Mouse (Mus musculus) CH12.LX (cell line): ENCODE results near the gene Lig4. TPM values are rescaled to one million over a fixed set of nuclear protein-coding genes. Genes with fewer than 3 reads are reported as not detected.

ENCODE experiments used
- DNase-seq: peaks from one replicate; pipeline ENCODE4 v3.0.0-alpha.2; 2013; ENCODE audit errors: extremely low read depth
- H3K27ac ChIP-seq: 2 replicates; pipeline ENCODE4 v1.5.1; 2012; ENCODE audit warnings: low read depth, mild to moderate bottlenecking, control low read depth, moderate library complexity; ENCODE audit not compliant: insufficient read depth
- H3K27me3 ChIP-seq: replicated peaks from 2 replicates; pipeline ENCODE3; 2012; ENCODE audit warnings: inconsistent platforms
- H3K36me3 ChIP-seq, 2 experiments: replicated peaks in 1 of 2; 2 replicates each; pipeline versions ENCODE3 to v1.6.1; 2012; ENCODE audit warnings: inconsistent platforms in 1 of 2, low read length in 1 of 2, mild to moderate bottlenecking in 1 of 2, mixed read lengths in 1 of 2, moderate library complexity in 1 of 2; ENCODE audit not compliant: control insufficient read depth in 1 of 2, insufficient read depth in 1 of 2
- H3K4me1 ChIP-seq, 2 experiments: 2 replicates each; pipeline ENCODE4 v1.6.1; 2012; ENCODE audit warnings: inconsistent platforms in 1 of 2, moderate library complexity in 1 of 2; ENCODE audit not compliant: insufficient read depth in 2 of 2, control insufficient read depth in 1 of 2
- H3K4me2 ChIP-seq: 2 replicates; pipeline ENCODE4 v1.6.1; 2012; ENCODE audit warnings: low read depth, mild to moderate bottlenecking, control low read depth; ENCODE audit not compliant: poor library complexity, insufficient read depth, severe bottlenecking
- H3K4me3 ChIP-seq, 3 experiments: fragments of 150-350 bp in 1 of 3; sonication (generic) in 1 of 3; replicated peaks in 1 of 3; 2 replicates each; pipeline versions ENCODE3 to v1.5.1; 2011 to 2012; ENCODE audit warnings: low read depth in 2 of 3, low read length in 2 of 3, mild to moderate bottlenecking in 2 of 3, moderate library complexity in 2 of 3, control low read depth in 1 of 3, improper control_type of control experiment in 1 of 3, inconsistent platforms in 1 of 3, mixed read lengths in 1 of 3; ENCODE audit not compliant: poor library complexity in 1 of 3
- H3K79me2 ChIP-seq: replicated peaks from 2 replicates; pipeline ENCODE4 v1.6.1; 2012; ENCODE audit warnings: mild to moderate bottlenecking, moderate library complexity; ENCODE audit not compliant: control insufficient read depth, poor library complexity, insufficient read depth, severe bottlenecking; ENCODE audit errors: extremely low read depth
- H3K9ac ChIP-seq: 2 replicates; pipeline ENCODE4 v1.6.1; 2012; ENCODE audit warnings: low read depth, mild to moderate bottlenecking, control low read depth, moderate library complexity; ENCODE audit not compliant: insufficient read depth
- H3K9me3 ChIP-seq: replicated peaks from 2 replicates; pipeline ENCODE3; 2012; ENCODE audit warnings: low read length, inconsistent platforms, mixed read lengths
- BHLHE40 ChIP-seq: IDR thresholded peaks from 2 replicates; pipeline ENCODE4 v1.6.1; 2011; ENCODE audit warnings: mild to moderate bottlenecking, low read depth, low read length, improper control_type of control experiment
- CHD2 ChIP-seq: IDR thresholded peaks from 2 replicates; pipeline ENCODE4 v1.6.1; 2011; ENCODE audit warnings: low read length, improper control_type of control experiment
- ELF1 ChIP-seq: IDR thresholded peaks from 2 replicates; pipeline ENCODE4 v1.6.1; 2014; ENCODE audit warnings: low read depth, mild to moderate bottlenecking, inconsistent platforms, low read length, improper control_type of control experiment
- EP300 ChIP-seq: IDR thresholded peaks from 2 replicates; pipeline ENCODE4 v1.6.1; 2011; ENCODE audit warnings: low read length, improper control_type of control experiment
- ETS1 ChIP-seq: conservative IDR thresholded peaks from 2 replicates; pipeline ENCODE4 v1.6.1; 2012; ENCODE audit warnings: low read depth, mild to moderate bottlenecking, inconsistent platforms, low read length, improper control_type of control experiment, moderate library complexity
- GABPA ChIP-seq: IDR thresholded peaks from 2 replicates; pipeline ENCODE4 v1.6.1; 2012; ENCODE audit warnings: low read depth, low read length, improper control_type of control experiment, inconsistent platforms; ENCODE audit not compliant: insufficient replicate concordance
- HCFC1 ChIP-seq: IDR thresholded peaks from 2 replicates; pipeline ENCODE4 v1.6.1; 2012; ENCODE audit warnings: low read depth, mild to moderate bottlenecking, inconsistent platforms, low read length, improper control_type of control experiment
- IRF4 ChIP-seq: IDR thresholded peaks from 2 replicates; pipeline ENCODE4 v1.6.1; 2014; ENCODE audit warnings: low read depth, mild to moderate bottlenecking, inconsistent platforms, low read length, improper control_type of control experiment
- JUN ChIP-seq: IDR thresholded peaks from 2 replicates; pipeline ENCODE4 v1.6.1; 2011; ENCODE audit warnings: low read depth, mild to moderate bottlenecking, low read length, improper control_type of control experiment, moderate library complexity; ENCODE audit not compliant: insufficient read depth
- KAT2A ChIP-seq: IDR thresholded peaks from 2 replicates; pipeline ENCODE4 v1.6.1; 2012; ENCODE audit warnings: low read length, improper control_type of control experiment, inconsistent platforms; ENCODE audit not compliant: insufficient replicate concordance
- MAX ChIP-seq: IDR thresholded peaks from 2 replicates; pipeline ENCODE4 v1.6.1; 2011; ENCODE audit warnings: low read length, improper control_type of control experiment
- MEF2A ChIP-seq: IDR thresholded peaks from 2 replicates; pipeline ENCODE4 v1.6.1; 2014; ENCODE audit warnings: low read depth, mild to moderate bottlenecking, inconsistent platforms, low read length, improper control_type of control experiment, borderline replicate concordance
- MXI1 ChIP-seq: IDR thresholded peaks from 2 replicates; pipeline ENCODE4 v1.6.1; 2011; ENCODE audit warnings: mild to moderate bottlenecking, low read depth, low read length, improper control_type of control experiment
- NELFE ChIP-seq: IDR thresholded peaks from 2 replicates; pipeline ENCODE4 v1.6.1; 2011; ENCODE audit warnings: low read depth, low read length, improper control_type of control experiment
- NRF1 ChIP-seq: IDR thresholded peaks from 2 replicates; pipeline ENCODE4 v1.6.1; 2014; ENCODE audit warnings: low read depth, mild to moderate bottlenecking, inconsistent platforms, low read length, improper control_type of control experiment, moderate library complexity
- POLR2A ChIP-seq: IDR thresholded peaks from 2 replicates; pipeline ENCODE4 v1.6.1; 2011; ENCODE audit warnings: low read depth, mild to moderate bottlenecking, improper control_type of control experiment, low read length
- POLR2AphosphoS2 ChIP-seq: IDR thresholded peaks from 2 replicates; pipeline ENCODE4 v1.6.1; 2011; ENCODE audit warnings: low read depth, low read length, improper control_type of control experiment
- RAD21 ChIP-seq: IDR thresholded peaks from 2 replicates; pipeline ENCODE4 v1.6.1; 2011; ENCODE audit warnings: low read depth, mild to moderate bottlenecking, low read length, improper control_type of control experiment, moderate library complexity
- RCOR1 ChIP-seq: conservative IDR thresholded peaks from 2 replicates; pipeline ENCODE4 v1.6.1; 2012; ENCODE audit warnings: low read depth, mild to moderate bottlenecking, inconsistent platforms, low read length, improper control_type of control experiment
- SMC3 ChIP-seq: IDR thresholded peaks from 2 replicates; pipeline ENCODE4 v1.6.1; 2011; ENCODE audit warnings: low read depth, low read length, improper control_type of control experiment
- TBP ChIP-seq: conservative IDR thresholded peaks from 2 replicates; pipeline ENCODE4 v1.6.1; 2011; ENCODE audit warnings: low read depth, low read length, improper control_type of control experiment
- USF1 ChIP-seq: IDR thresholded peaks from 2 replicates; pipeline ENCODE4 v1.6.1; 2014; ENCODE audit warnings: low read depth, mild to moderate bottlenecking, inconsistent platforms, low read length, improper control_type of control experiment
- USF2 ChIP-seq: conservative IDR thresholded peaks from 2 replicates; pipeline ENCODE4 v1.6.1; 2011; ENCODE audit warnings: low read depth, low read length, improper control_type of control experiment
- ZC3H11A ChIP-seq: IDR thresholded peaks from 2 replicates; pipeline ENCODE4 v1.6.1; 2012; ENCODE audit warnings: low read depth, mild to moderate bottlenecking, inconsistent platforms, low read length, improper control_type of control experiment
- ZKSCAN1 ChIP-seq: IDR thresholded peaks from 2 replicates; pipeline ENCODE4 v1.6.1; 2012; ENCODE audit warnings: low read depth, inconsistent platforms, low read length, improper control_type of control experiment, borderline replicate concordance
- ZMIZ1 ChIP-seq: IDR thresholded peaks from 2 replicates; pipeline ENCODE4 v1.6.1; 2012; ENCODE audit warnings: low read depth, mild to moderate bottlenecking, inconsistent platforms, low read length, improper control_type of control experiment
- ZNF384 ChIP-seq: IDR thresholded peaks from 2 replicates; pipeline ENCODE4 v1.6.1; 2012; ENCODE audit warnings: low read depth, low read length, improper control_type of control experiment, inconsistent platforms
- dilution Hi-C: fragments of 300-500 bp; cut with MboI; formaldehyde crosslinking; loops from 2 replicates; pipeline ENCODE4 v1.14.3; 2020; ENCODE audit warnings: low sequenced_read_pairs; ENCODE audit not compliant: extremely low pct_unique_long_range_greater_than_20kb, extremely low pct_ligation_motif_present
- in situ Hi-C: fragments of 300-500 bp; cut with MboI; formaldehyde crosslinking; loops from 3 replicates; pipeline ENCODE4 v1.14.3; 2019; ENCODE audit warnings: low sequenced_read_pairs, low pct_ligation_motif_present, low pct_unique_long_range_greater_than_20kb, mixed read lengths
- polyA plus RNA-seq: library from polyadenylated mRNA; unstranded; fragments of >175 nt; gene quantifications from 2 replicates; pipeline ENCODE4 v1.2.1, GENCODE M21; 2012; ENCODE audit warnings: low read depth; ENCODE audit not compliant: insufficient read length
- total RNA-seq, 2 experiments: library from RNA; depleted of rRNA; stranded (reverse); fragments of 300-350 nt in 1 of 2; fragments of >200 nt in 1 of 2; gene quantifications; 2 replicates each; pipeline ENCODE4 v1.2.3; 2012 to 2014

The Lig4 gene
- total and polyA plus RNA-seq, 3 experiments = 1.7 to 7.1 (median 3.2) TPM

DNA sequence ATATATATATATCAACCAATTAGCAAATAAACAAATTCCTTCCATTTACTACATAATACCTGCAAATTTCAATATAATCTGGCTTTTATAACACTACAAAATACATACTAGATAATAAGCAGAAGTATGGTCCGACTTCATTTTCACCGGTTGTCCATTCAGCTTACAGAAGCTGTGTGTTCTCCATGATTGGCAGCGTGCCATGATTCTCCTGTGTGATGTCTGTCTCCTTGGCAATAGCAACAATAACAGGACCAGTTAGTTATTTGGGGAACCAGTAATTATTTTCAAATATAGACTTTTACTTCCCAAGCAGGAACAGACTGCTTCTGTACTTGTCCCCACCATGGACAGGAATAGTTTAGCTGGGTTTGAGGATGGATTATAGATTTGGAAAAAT, 39.7 kb upstream of the Lig4 start:
- Histone ChIP-seq H3K27me3 (no peaks in the 10 kb centered on the region), H3K27ac (no peak overlapping the region), H3K4me1 (no peaks in the 10 kb centered on the region), H3K4me3 (no peak overlapping the region), H3K36me3 (no peaks in the 10 kb centered on the region), H3K79me2 (no peaks in the 10 kb centered on the region), H3K9ac (no peak overlapping the region), H3K9me3 (no peaks in the 10 kb centered on the region), H3K4me2 (no peak overlapping the region)
- in situ Hi-C loops = no loop called here
- TF ChIP-seq SMC3 (no peak), USF1 (no peak), EP300 (no peak), IRF4 (no peak), NRF1 (no peak), NELFE (no peak), MAX (no peak), BHLHE40 (no peak), HCFC1 (no peak), ZC3H11A (no peak), ETS1 (no peak), TBP (no peak), RCOR1 (no peak)
- no peak for DNase-seq
- dilution Hi-C loops = no loop called here

- H3K9me3 ChIP-seq = no peaks in the 10 kb centered on the region
- H3K27me3 ChIP-seq = no peaks in the 10 kb centered on the region
- H3K27ac ChIP-seq = no peak overlapping the region
- no peak overlapping the region for H3K9ac ChIP-seq
- H3K36me3 ChIP-seq = no peaks in the 10 kb centered on the region
- H3K79me2 ChIP-seq = no peaks in the 10 kb centered on the region
- in situ Hi-C loops (no loop called here), dilution Hi-C loops (no loop called here)
- no peak overlapping the region for H3K4me2 ChIP-seq
- no peak overlapping the region for H3K4me3 ChIP-seq
- no peak for TF ChIP-seq ZKSCAN1
- TF ChIP-seq HCFC1 = no peak
- TF ChIP-seq MXI1 = no peak
- TF ChIP-seq ELF1 = no peak
- TF ChIP-seq IRF4 = no peak
- TF ChIP-seq ZNF384 = no peak
- TF ChIP-seq NRF1 = no peak
- TF ChIP-seq ZMIZ1 = no peak
- no peak for TF ChIP-seq RAD21
- TF ChIP-seq CHD2 = no peak
- no peak for TF ChIP-seq JUN
- TF ChIP-seq POLR2A = no peak
- no peak for TF ChIP-seq POLR2AphosphoS2
- TF ChIP-seq GABPA = no peak
- TF ChIP-seq USF2 = no peak
- TF ChIP-seq NELFE = no peak
- no peak for TF ChIP-seq MEF2A
- no peak for TF ChIP-seq KAT2A
- TF ChIP-seq, all 38 proteins: peak for 0
- DNase-seq = no peak
- H3K4me1 ChIP-seq = no peaks in the 10 kb centered on the region
Measured at GRCm38 (mm10) chr8:10016252-10016651, 38.8 kb upstream of the Lig4 start.
